In genomic region chr10:23348893-23349391, GRCm38 (mm10) we compare ENCODE assay signal across 9 mouse cellular contexts. TPM values are rescaled to one million over a fixed set of nuclear protein-coding genes. Genes with fewer than 3 reads are reported as not detected.
DNase-seq lines count a peak whose midpoint lies in the region; ATAC-seq and TF ChIP-seq lines count a peak whose summit lies in the region.
"Had no signal": no experiment of that assay in that cellular context is flagged by ENCODE, and none has a peak within 500 bp of the region (broad histone marks: within the 10 kb centered on the region; RNA-seq: fewer than 3 reads in every experiment).

No protein-coding gene starts in this region.

- intact Hi-C loops in heart, postnatal 10 days (cut with DNase I) = loop anchor here (1.0 kb wide), 1 partner anchor 45 kb away; no protein-coding TSS in a partner anchor

- ATAC-seq in liver, embryonic 15.5 days (ENCODE audit: insufficient read depth) = no peak
- ATAC-seq in megakaryocyte progenitor cell, adult 5-6 weeks (replicated peaks; ENCODE audit: poor library complexity) = no peak

- no peak for TF ChIP-seq CTCF in C2C12 (IDR thresholded peaks at IDR 0.05; ENCODE audit: control insufficient read depth, insufficient read depth, insufficient read length)

- WGBS in heart, embryonic 10.5 days = under 1% methylated on average over 22 of the region's 22 CpGs
- 2% methylated on average over 22 of the region's 22 CpGs for WGBS in liver, embryonic 15.5 days (ENCODE audit: insufficient replicate concordance)

- H3K79me2 ChIP-seq in C2C12 (ENCODE audit: control insufficient read depth, insufficient read depth) = peaks cover 54% of the 10 kb centered on the region

- peaks cover 16% of the 10 kb centered on the region for H3K79me3 ChIP-seq in C2C12 (ENCODE audit: low read depth)

- H3K4me3 ChIP-seq in heart, embryonic 10.5 days = peak overlapping the region; percentile 80
- H3K4me3 ChIP-seq in C2C12 (ENCODE audit: insufficient read depth, poor library complexity, severe bottlenecking) = peak overlapping the region; percentile 57
- H3K4me3 ChIP-seq in liver, embryonic 15.5 days (replicated peaks) = no peak overlapping the region

- DNase-seq in heart, embryonic 10.5 days (ENCODE audit: low spot score) = peak; percentile 74
- DNase-seq in heart, adult 9 months (ENCODE audit: low spot score in 2 of 2) = no peak
- DNase-seq in embryo, embryonic 9.5 days (ENCODE audit: extremely low spot score) = peak; percentile 51
- DNase-seq in heart, postnatal 10 days = peak; percentile 9 to 18
- DNase-seq in frontal cortex, postnatal 25 days (ENCODE audit: low spot score in 2 of 2) = no peak

- H3K9me3 ChIP-seq in heart, embryonic 10.5 days = no peaks in the 10 kb centered on the region
- no peaks in the 10 kb centered on the region for H3K9me3 ChIP-seq in liver, embryonic 15.5 days (replicated peaks)
- H3K9me3 ChIP-seq: G1E had no signal

- H3K4me1 ChIP-seq in heart, embryonic 10.5 days = peaks cover 16% of the 10 kb centered on the region
- no peaks in the 10 kb centered on the region; the same call in none of the 2 replicates for H3K4me1 ChIP-seq in liver, embryonic 15.5 days (replicated peaks)

- H3K27ac ChIP-seq in heart, embryonic 10.5 days = peak overlapping the region; percentile 90
- H3K27ac ChIP-seq in liver, embryonic 15.5 days (replicated peaks) = no peak overlapping the region

- peak overlapping the region; percentile 93 for H3ac ChIP-seq in C2C12 (ENCODE audit: control insufficient read depth, insufficient read length, low read depth)

- peak overlapping the region; percentile 62 for H3K4me2 ChIP-seq in liver, embryonic 15.5 days

- H3K36me3 ChIP-seq in heart, embryonic 10.5 days = no peaks in the 10 kb centered on the region
- H3K36me3 ChIP-seq in C2C12 (ENCODE audit: control insufficient read depth, insufficient read depth) = no peaks in the 10 kb centered on the region
- H3K36me3 ChIP-seq in liver, embryonic 15.5 days (replicated peaks) = no peaks in the 10 kb centered on the region
- H3K36me3 ChIP-seq: G1E had no signal

- peaks cover 5% of the 10 kb centered on the region for H3K27me3 ChIP-seq in heart, embryonic 10.5 days (ENCODE audit: insufficient read depth, poor library complexity, severe bottlenecking)
- H3K27me3 ChIP-seq in C2C12 (ENCODE audit: control insufficient read depth, insufficient read depth, insufficient read length) = no peaks in the 10 kb centered on the region
- H3K27me3 ChIP-seq in liver, embryonic 15.5 days = peaks cover 54% of the 10 kb centered on the region

- H3K9ac ChIP-seq in liver, embryonic 15.5 days = no peak overlapping the region

TF ChIP-seq in C2C12, 6 proteins besides CTCF, POLR2A, EP300 and RAD21:
- no peak for TF ChIP-seq MYOD1 (IDR thresholded peaks at IDR 0.05; ENCODE audit: control insufficient read depth, insufficient read length, low read depth)
- no peak for TF ChIP-seq CEBPB (IDR thresholded peaks at IDR 0.05; ENCODE audit: low read depth)
- TF ChIP-seq MAX (IDR thresholded peaks at IDR 0.05) = no peak
- no peak for TF ChIP-seq USF1 (IDR thresholded peaks at IDR 0.05; ENCODE audit: low read depth)
- no peak for TF ChIP-seq MYOG (IDR thresholded peaks at IDR 0.05; ENCODE audit: control insufficient read depth, extremely low read depth, insufficient read length)
- no peak for TF ChIP-seq FOSL1 (IDR thresholded peaks at IDR 0.05; ENCODE audit: insufficient read depth, low read length, poor library complexity, severe bottlenecking)

RNA-seq across cellular contexts. Expression of gene Eya4, which starts 1.6 kb away (rescaled TPM):
- 1.1 and 2.2 TPM in 2 replicates for polyA plus RNA-seq in heart, embryonic 10.5 days (2016; fragmentation: Nextera tagmentation; extraction: Ambion mirVana)
- polyA plus RNA-seq in C2C12 (2012; fragmentation: generic; extraction: Trizol) = 6.2 TPM
- total RNA-seq in heart, postnatal 10 days (2021) = under 1 TPM; 0.26 to 0.32 TPM
- 0.14 and 0.26 TPM in 2 replicates for polyA plus RNA-seq in liver, embryonic 15.5 days (2015; fragmentation: Nextera tagmentation; extraction: Ambion mirVana)
- total RNA-seq in megakaryocyte progenitor cell, adult 5-6 weeks (2015) = 0.20 TPM in 1 of 2 replicates, not detected in the other
- 0.14 TPM in 1 of 2 replicates, not detected in the other for total RNA-seq in megakaryocyte progenitor cell, adult 5-6 weeks (2017)
- polyA plus RNA-seq: G1E had no signal

Comparison
In these comparisons a context has a peak if more than half of its experiments do, and no peak if none do; other contexts are left out.
1. DNase-seq: peak in heart, embryonic 10.5 days (single experiment), embryo, embryonic 9.5 days (single experiment) and heart, postnatal 10 days (2 of 2); none in heart, adult 9 months (0 of 2) and frontal cortex, postnatal 25 days (0 of 2).